Mouse (Mus musculus): Measurements from ENCODE around the gene Copg2.

DNA sequence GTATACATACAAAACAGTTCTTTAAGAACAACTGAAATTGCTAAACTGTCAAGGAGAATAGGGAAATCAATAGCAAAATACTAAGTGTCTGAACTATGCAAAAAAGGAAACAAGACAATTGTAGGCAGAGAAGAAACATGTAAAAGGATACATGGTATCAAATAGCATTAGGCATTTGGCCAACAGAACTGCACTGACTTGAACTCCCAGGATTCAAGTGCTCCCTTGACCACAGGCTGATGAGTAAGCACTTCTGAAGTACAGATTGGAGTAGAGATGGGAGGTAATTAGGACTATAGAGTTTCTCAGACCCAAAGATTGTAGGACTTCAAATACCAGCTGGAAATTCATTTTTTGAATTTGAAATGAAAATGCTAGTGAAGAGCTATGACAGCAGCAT lies 19.9 kb downstream of the Copg2 start:
- no peak for TF ChIP-seq CTCF (IDR thresholded peaks at IDR 0.05)
- TF ChIP-seq EP300 (IDR thresholded peaks at IDR 0.05), result no peak

Measured in lung, postnatal 0 days (tissue).